Mouse (Mus musculus) midbrain, embryonic 11.5 days (tissue): ENCODE measurements around the gene Eif3a. TPM values are rescaled to one million over a fixed set of nuclear protein-coding genes. Genes with fewer than 3 reads are reported as not detected.

Experiments used
- ATAC-seq: fragments of 200-750 bp; cut with Nextera tagmentation; 2 replicates; pipeline ENCODE4 v1.8.0; 2017; ENCODE audit warnings: moderate TSS enrichment, moderate library complexity; ENCODE audit not compliant: low FRiP score
- DNase-seq: peaks from one replicate; pipeline ENCODE4 v3.0.0; 2015; ENCODE audit warnings: low spot score; ENCODE audit errors: missing footprints
- H3K27ac ChIP-seq: fragments of 300-500 bp; sonication (generic); 2 replicates; pipeline ENCODE4 v1.5.1; 2014; ENCODE audit warnings: low read depth, low read length
- H3K27me3 ChIP-seq: fragments of 300-500 bp; sonication (generic); 2 replicates; pipeline ENCODE4 v1.6.1; 2014; ENCODE audit warnings: mild to moderate bottlenecking, low read length, moderate library complexity, mixed read lengths; ENCODE audit not compliant: control insufficient read depth, insufficient read depth
- H3K36me3 ChIP-seq: fragments of 300-500 bp; sonication (generic); 2 replicates; pipeline ENCODE4 v1.6.1; 2014; ENCODE audit warnings: mild to moderate bottlenecking, low read length, moderate library complexity, mixed read lengths; ENCODE audit not compliant: control insufficient read depth, insufficient read depth
- H3K4me1 ChIP-seq: fragments of 300-500 bp; sonication (generic); 2 replicates; pipeline ENCODE4 v1.6.1; 2014; ENCODE audit warnings: low read length; ENCODE audit not compliant: control insufficient read depth, insufficient read depth
- H3K4me2 ChIP-seq: fragments of 300-500 bp; sonication (generic); 2 replicates; pipeline ENCODE4 v1.6.1; 2014; ENCODE audit warnings: mild to moderate bottlenecking, moderate library complexity
- H3K4me3 ChIP-seq: fragments of 300-500 bp; sonication (generic); 2 replicates; pipeline ENCODE4 v1.5.1; 2014; ENCODE audit warnings: low read depth, low read length
- H3K9ac ChIP-seq: fragments of 300-500 bp; sonication (generic); 2 replicates; pipeline ENCODE4 v1.6.1; 2014; ENCODE audit warnings: low read length
- H3K9me3 ChIP-seq: fragments of 300-500 bp; sonication (generic); 2 replicates; pipeline ENCODE4 v1.6.1; 2016; ENCODE audit warnings: low read length; ENCODE audit not compliant: control insufficient read depth
- WGBS: fragments of 180-500 bp; shearing (Covaris S2); extraction: QIAGEN DNeasy Blood & Tissue Kit; methylation state at CpG from one replicate; pipeline ENCODE4 v1.1.7; 2014; 5-methylcytosine and 5-hydroxymethylcytosine counted together
- polyA plus RNA-seq: library from polyadenylated mRNA; unstranded; fragments of >200 nt; fragmentation: Nextera tagmentation; extraction: Ambion mirVana; gene quantifications from 2 replicates; pipeline ENCODE4 v1.2.1, GENCODE M21; 2014

Eif3a gene
- polyA plus RNA-seq, 1 experiment from 2014 or later, result 164 TPM

DNA sequence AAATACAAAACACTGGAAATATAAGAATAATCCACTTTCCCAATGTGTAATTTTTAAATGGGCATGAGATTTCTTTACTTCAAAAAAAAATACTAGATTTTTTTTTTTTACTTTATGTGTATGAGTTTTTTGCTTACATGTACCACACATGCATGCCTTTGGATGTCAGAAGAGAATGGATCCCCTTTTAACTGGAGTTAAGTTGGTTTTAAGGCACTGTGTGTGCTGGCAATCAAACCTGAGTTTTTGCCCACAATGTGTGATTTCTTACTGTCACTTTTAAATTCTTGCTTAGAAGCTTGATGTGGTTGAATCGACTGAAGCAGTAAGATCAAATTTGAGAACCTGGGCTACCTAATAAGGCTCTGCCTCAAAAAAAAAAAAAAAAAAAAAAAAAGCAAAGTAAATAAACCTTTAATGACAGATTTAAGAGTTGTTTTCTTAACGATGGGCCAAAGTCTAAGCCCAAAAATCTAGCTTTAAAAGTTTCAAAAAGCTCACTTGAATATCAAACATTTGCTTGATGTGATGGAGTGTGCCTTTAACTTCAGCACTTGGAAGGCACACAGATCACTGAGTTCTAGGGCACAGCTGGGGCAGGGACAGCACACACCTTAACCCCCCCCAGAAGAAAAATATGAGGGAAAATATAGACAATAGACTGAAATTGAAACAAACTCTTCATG is 2.9 kb downstream of the Eif3a start:
- DNase-seq (peak; percentile 71), ATAC-seq (no peak)
- WGBS, result 79% methylated on average over 2 of the region's 2 CpGs
- Histone ChIP-seq H3K4me3 (no peak overlapping the region), H3K9ac (no peak overlapping the region), H3K4me1 (peaks cover 8% of the 10 kb centered on the region), H3K27ac (no peak overlapping the region), H3K4me2 (peak overlapping the region; percentile 17; the same call in 1 of the 2 replicates), H3K36me3 (no peaks in the 10 kb centered on the region), H3K27me3 (no peaks in the 10 kb centered on the region), H3K9me3 (no peaks in the 10 kb centered on the region)

DNA sequence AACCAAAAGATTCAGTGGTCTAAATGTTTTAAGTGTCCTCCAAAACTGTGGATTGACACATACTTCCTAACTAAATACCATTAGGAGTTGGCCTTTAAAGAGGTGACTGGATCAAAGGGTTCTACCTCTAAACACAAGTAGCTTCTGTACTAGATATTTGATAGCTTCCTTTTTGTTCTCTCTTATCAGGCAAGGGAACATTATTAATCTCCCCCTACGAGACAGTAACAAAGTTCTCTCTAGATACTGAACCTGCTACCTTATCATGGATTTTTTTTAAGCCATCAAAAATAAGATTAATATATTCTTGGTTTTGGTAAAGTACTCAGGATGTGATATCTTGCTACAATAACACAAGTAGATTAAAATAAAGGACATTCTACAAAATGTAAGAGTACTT is 5.7 kb downstream of the Eif3a start:
- Histone ChIP-seq H3K4me1 (peaks cover 6% of the 10 kb centered on the region), H3K27me3 (no peaks in the 10 kb centered on the region), H3K9ac (no peak overlapping the region), H3K4me3 (no peak overlapping the region), H3K9me3 (no peaks in the 10 kb centered on the region), H3K36me3 (peaks cover 5% of the 10 kb centered on the region; the same call in 1 of the 2 replicates), H3K27ac (no peak overlapping the region), H3K4me2 (no peak overlapping the region)
- DNase-seq, result peak; percentile 70
- ATAC-seq, result no peak
- 70% methylated on average over 1 of the region's 1 CpGs for WGBS

DNA sequence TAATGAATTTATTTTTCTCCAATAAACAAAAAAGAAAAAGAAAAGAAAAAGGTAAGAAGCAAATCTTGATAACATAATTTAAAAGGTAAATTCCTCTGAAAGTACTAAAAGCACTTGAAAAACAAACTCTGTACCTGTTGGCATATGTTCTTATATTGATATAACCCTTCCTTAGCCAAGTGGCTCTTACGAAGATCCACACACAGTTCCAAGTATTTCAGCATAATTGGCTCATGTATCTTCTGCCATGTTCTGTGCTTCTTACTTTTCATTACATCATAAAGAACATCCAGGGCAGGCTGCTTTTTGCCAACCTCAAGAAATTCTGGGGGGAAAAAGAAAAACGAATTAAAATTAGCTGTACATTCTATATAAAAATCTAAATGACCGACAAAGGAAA is 8.4 kb downstream of the Eif3a start:
- DNase-seq (no peak), ATAC-seq (no peak)
- H3K9me3 ChIP-seq, result no peaks in the 10 kb centered on the region
- H3K27me3 ChIP-seq, result no peaks in the 10 kb centered on the region
- no peak overlapping the region for H3K27ac ChIP-seq
- H3K9ac ChIP-seq, result no peak overlapping the region
- peaks cover 11% of the 10 kb centered on the region; the same call in 1 of the 2 replicates for H3K36me3 ChIP-seq
- no peak overlapping the region for H3K4me2 ChIP-seq
- 0 out of 2 replicates have a peak, but pooled peaks cover 2% of the 10 kb centered on the region for H3K4me1 ChIP-seq
- WGBS, result 92% methylated on average over 3 of the region's 3 CpGs
- H3K4me3 ChIP-seq, result no peak overlapping the region

DNA sequence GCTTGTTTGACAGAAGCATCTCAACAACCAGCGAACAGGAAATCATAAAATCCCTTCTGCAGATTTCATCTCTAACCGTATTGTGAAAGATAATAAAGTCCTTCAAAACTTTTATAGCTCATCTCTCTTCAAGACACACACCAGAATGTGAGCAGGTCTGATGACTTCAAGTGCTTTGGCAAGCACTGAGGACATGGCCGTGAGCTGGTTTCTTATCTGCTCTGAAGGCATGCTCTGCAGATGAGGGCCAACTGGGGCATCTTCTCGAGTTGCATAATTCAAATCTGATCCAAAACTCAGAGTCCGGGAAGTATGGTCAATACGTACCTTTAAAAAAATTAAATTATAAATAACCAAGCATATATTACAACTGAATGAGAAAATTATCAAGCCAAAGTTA is 17.1 kb downstream of the Eif3a start:
- WGBS, result 94% methylated on average over 6 of the region's 6 CpGs
- no peak overlapping the region for H3K9ac ChIP-seq
- peaks cover 29% of the 10 kb centered on the region for H3K36me3 ChIP-seq
- DNase-seq, result peak; percentile 54
- no peak for ATAC-seq
- no peaks in the 10 kb centered on the region for H3K27me3 ChIP-seq
- no peaks in the 10 kb centered on the region for H3K9me3 ChIP-seq
- no peak overlapping the region for H3K4me3 ChIP-seq
- no peaks in the 10 kb centered on the region for H3K4me1 ChIP-seq
- H3K4me2 ChIP-seq, result no peak overlapping the region
- no peak overlapping the region for H3K27ac ChIP-seq

DNA sequence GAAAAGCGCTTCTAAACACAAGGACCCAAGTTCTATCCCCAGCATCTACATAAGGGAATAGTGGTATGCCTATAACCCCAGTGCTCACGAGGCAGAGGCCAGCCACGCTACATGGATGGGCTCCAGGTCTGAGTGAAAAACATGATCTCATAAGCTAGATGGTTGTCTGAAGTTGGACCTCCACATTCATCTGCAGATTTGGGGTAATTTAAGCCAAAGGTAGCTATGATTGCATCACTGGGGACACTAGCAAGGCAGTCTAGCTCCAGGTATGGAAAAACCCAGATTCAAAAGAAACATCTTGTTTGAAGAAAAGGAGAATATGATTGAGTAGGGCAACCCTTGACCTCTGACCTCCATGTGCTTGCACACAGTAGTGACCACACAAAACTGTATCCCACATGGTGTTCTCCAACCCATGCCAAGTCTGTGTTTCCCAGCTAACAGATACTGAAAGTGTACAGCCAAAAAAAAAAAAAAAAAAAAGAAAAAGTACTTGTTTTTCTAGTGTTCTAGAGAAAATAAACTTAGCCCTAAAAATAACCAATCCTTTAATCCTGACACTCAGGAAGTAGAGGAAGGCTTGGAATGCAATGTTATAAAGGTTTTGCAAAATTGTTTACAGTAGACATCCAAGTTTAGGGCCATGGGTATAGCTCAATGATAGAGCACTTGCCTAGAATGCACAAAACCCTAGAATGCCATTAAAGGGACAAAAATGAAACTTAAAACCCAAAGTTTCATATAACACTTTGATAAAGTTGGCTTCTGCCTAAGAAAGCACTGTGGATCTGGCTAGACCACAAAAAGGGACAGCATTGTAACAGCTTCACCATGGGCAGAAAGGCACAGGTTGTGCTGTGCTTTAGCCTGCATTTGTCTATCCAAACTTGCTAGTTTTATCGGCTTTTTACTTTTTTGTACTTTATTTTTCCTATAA is 31.3 kb downstream of the Eif3a start:
- DNase-seq, result no peak
- Histone ChIP-seq H3K9ac (no peak overlapping the region), H3K4me1 (peaks cover 5% of the 10 kb centered on the region; the same call in 1 of the 2 replicates), H3K36me3 (peaks cover 13% of the 10 kb centered on the region), H3K27ac (no peak overlapping the region), H3K27me3 (peaks cover 16% of the 10 kb centered on the region), H3K9me3 (no peaks in the 10 kb centered on the region), H3K4me2 (no peak overlapping the region), H3K4me3 (no peak overlapping the region)
- WGBS, result 68% methylated on average over 4 of the region's 4 CpGs
- no peak for ATAC-seq

DNA sequence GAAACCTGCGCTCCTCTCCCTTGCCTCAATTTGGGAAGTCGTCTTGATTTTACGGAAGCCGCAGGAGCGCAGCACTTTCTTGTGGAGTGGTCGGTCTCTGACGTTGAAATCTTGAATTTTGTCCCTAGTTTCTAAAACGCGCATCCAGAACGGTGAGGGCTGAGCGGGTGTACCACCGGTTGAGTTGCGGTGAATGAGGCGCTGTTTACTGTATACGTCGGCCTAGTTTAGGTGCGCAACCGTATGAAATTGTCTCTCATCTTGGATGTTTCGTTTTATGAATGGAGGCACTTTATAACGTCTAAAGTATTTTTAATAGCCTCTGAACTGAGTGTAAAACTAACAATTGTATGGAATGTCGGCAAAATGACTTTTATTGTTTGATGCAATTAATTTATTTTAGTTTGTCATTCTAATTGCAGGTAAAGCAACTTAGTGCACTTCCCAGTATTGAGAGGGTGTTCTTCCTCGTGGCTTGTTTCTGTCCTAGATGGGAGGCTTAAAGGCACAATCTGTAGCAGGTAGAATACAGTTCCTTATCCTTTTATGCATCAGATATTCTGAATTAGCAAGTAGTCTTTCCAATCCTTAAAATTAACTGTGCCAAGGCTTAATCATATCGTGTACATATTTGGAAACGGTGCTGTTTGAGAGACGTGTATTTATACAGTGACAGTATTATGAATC is 33.2 kb downstream of the Eif3a start:
- peaks cover 5% of the 10 kb centered on the region; the same call in 1 of the 2 replicates for H3K4me1 ChIP-seq
- no peak overlapping the region for H3K27ac ChIP-seq
- H3K4me2 ChIP-seq, result peak overlapping the region; percentile 100
- 0 out of 2 replicates have a peak, but pooled peaks cover 2% of the 10 kb centered on the region for H3K36me3 ChIP-seq
- peak overlapping the region; percentile 73 for H3K4me3 ChIP-seq
- peak overlapping the region; percentile 69 for H3K9ac ChIP-seq
- DNase-seq (no peak), ATAC-seq (no peak)
- H3K27me3 ChIP-seq, result peaks cover 16% of the 10 kb centered on the region
- no peaks in the 10 kb centered on the region for H3K9me3 ChIP-seq
- 5% methylated on average over 25 of the region's 25 CpGs for WGBS

DNA sequence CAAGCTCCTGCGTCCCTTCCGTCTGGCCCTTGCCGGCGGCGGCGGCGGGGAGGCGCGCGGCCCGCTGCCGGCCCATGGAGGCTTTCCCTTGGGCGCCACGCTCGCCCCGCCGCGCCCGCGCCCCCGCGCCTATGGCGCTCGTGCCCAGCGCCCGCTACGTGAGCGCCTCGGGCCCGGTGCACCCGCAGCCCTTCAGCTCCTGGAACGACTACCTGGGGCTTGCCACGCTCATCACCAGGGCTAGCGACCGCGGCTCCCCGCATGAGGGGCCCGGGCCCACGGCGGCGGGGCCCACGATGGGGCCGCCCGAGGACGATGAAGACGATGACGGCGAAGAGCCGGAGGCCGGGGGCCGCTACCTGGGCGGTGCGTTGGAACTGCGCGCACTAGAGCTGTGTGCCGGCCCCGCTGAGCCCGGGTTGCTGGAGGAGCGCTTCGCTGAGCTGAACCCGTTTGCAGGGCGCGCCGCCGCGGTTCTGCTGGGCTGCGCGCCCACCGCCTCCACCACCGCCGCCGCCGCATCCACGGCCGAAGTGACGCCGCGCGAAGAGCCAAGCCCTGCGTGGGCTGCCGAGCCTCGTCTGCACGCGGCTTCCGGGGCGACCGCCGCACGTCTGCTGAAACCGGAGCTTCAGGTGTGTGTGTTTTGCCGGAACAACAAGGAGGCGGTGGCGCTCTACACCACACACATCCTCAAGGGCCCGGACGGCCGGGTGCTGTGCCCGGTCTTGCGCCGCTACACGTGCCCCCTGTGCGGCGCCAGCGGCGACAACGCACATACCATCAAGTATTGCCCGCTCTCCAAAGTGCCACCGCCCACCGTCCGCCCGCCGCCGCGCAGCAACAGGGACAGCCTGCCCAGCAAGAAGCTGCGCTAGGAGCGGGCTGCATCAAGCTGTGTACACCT is 34.0 kb downstream of the Eif3a start:
- H3K27me3 ChIP-seq, result peaks cover 16% of the 10 kb centered on the region
- H3K36me3 ChIP-seq, result no peaks in the 10 kb centered on the region
- under 1% methylated on average over 100 of the region's 115 CpGs for WGBS
- peak overlapping the region; percentile 69 for H3K9ac ChIP-seq
- H3K27ac ChIP-seq, result peak overlapping the region; percentile 45
- H3K4me1 ChIP-seq, result peaks cover 5% of the 10 kb centered on the region; the same call in 1 of the 2 replicates
- ATAC-seq, result peak; percentile 72
- peak overlapping the region; percentile 73 for H3K4me3 ChIP-seq
- H3K4me2 ChIP-seq, result peak overlapping the region; percentile 100
- H3K9me3 ChIP-seq, result no peaks in the 10 kb centered on the region
- DNase-seq, result peak; percentile 95
